Mouse (Mus musculus) midbrain, embryonic 16.5 days (tissue): ENCODE measurements at regions not wholly inside any gene's neighbourhood (a gene's known extent, or its start where the extent isn't known, plus 50 kb on each side); places are given as distances from the start of the nearest gene placed in this dataset.

Experiments used
- ATAC-seq: fragments of 200-750 bp; cut with Nextera tagmentation; 2 replicates; pipeline ENCODE4 v1.8.0; 2017; ENCODE audit warnings: moderate TSS enrichment
- H3K27ac ChIP-seq: fragments of 300-500 bp; sonication (generic); 2 replicates; pipeline ENCODE4 v1.5.1; 2014; ENCODE audit warnings: mild to moderate bottlenecking, low read length, mixed read lengths
- H3K27me3 ChIP-seq: fragments of 300-500 bp; sonication (generic); 2 replicates; pipeline ENCODE4 v1.6.1; 2014; ENCODE audit warnings: low read depth, low read length, mixed read lengths; ENCODE audit not compliant: control insufficient read depth, insufficient read depth
- H3K36me3 ChIP-seq: fragments of 300-500 bp; sonication (generic); 2 replicates; pipeline ENCODE4 v1.6.1; 2014; ENCODE audit warnings: mild to moderate bottlenecking, low read length, moderate library complexity, mixed read lengths; ENCODE audit not compliant: control insufficient read depth, insufficient read depth
- H3K4me1 ChIP-seq: fragments of 300-500 bp; sonication (generic); 2 replicates; pipeline ENCODE4 v1.6.1; 2014; ENCODE audit warnings: mild to moderate bottlenecking, low read length, mixed read lengths; ENCODE audit not compliant: control insufficient read depth, insufficient read depth
- H3K4me2 ChIP-seq: fragments of 300-500 bp; sonication (generic); 2 replicates; pipeline ENCODE4 v1.6.1; 2014; ENCODE audit warnings: mild to moderate bottlenecking, low read length, mixed read lengths
- H3K4me3 ChIP-seq: fragments of 300-500 bp; sonication (generic); 2 replicates; pipeline ENCODE4 v1.5.1; 2014; ENCODE audit warnings: low read depth, mild to moderate bottlenecking, low read length, moderate library complexity, mixed read lengths
- H3K9ac ChIP-seq: fragments of 300-500 bp; sonication (generic); 2 replicates; pipeline ENCODE4 v1.6.1; 2014; ENCODE audit warnings: low read depth, low read length, mixed read lengths
- H3K9me3 ChIP-seq: fragments of 300-500 bp; sonication (generic); replicated peaks from 2 replicates; pipeline ENCODE4 v1.6.1; 2014; ENCODE audit warnings: mild to moderate bottlenecking, low read length, mixed read lengths; ENCODE audit not compliant: control insufficient read depth, poor library complexity, severe bottlenecking
- WGBS: fragments of 180-500 bp; shearing (Covaris S2); extraction: QIAGEN DNeasy Blood & Tissue Kit; methylation state at CpG from one replicate; pipeline ENCODE4 v1.1.7; 2014; 5-methylcytosine and 5-hydroxymethylcytosine counted together

GRCm38 (mm10) chr12:79892871-79893270 lies 219.9 kb downstream of the Zfp36l1 start:
- H3K27ac ChIP-seq: no peak overlapping the region
- no peaks in the 10 kb centered on the region for H3K27me3 ChIP-seq
- no peaks in the 10 kb centered on the region for H3K36me3 ChIP-seq
- no peaks in the 10 kb centered on the region for H3K9me3 ChIP-seq
- H3K9ac ChIP-seq: no peak overlapping the region
- no peak overlapping the region for H3K4me2 ChIP-seq
- H3K4me3 ChIP-seq: no peak overlapping the region
- 93% methylated on average over 8 of the region's 8 CpGs for WGBS
- peaks cover 13% of the 10 kb centered on the region; the same call in 1 of the 2 replicates for H3K4me1 ChIP-seq
- no peak for ATAC-seq

- peaks cover 13% of the 10 kb centered on the region; the same call in 1 of the 2 replicates for H3K4me1 ChIP-seq
- H3K4me2 ChIP-seq: no peak overlapping the region
- H3K36me3 ChIP-seq: no peaks in the 10 kb centered on the region
- no peak overlapping the region for H3K27ac ChIP-seq
- no peaks in the 10 kb centered on the region for H3K9me3 ChIP-seq
- WGBS: 72% methylated on average over 4 of the region's 4 CpGs
- no peak for ATAC-seq
- H3K4me3 ChIP-seq: no peak overlapping the region
- H3K27me3 ChIP-seq: no peaks in the 10 kb centered on the region
- H3K9ac ChIP-seq: no peak overlapping the region
These were observed 220.9 kb downstream of the Zfp36l1 start for GRCm38 (mm10) chr12:79891942-79892341.

- Histone ChIP-seq H3K9me3 (no peaks in the 10 kb centered on the region), H3K9ac (no peak overlapping the region), H3K4me3 (no peak overlapping the region), H3K36me3 (no peaks in the 10 kb centered on the region), H3K27me3 (no peaks in the 10 kb centered on the region), H3K4me1 (peaks cover 9% of the 10 kb centered on the region; the same call in 1 of the 2 replicates), H3K4me2 (no peak overlapping the region), H3K27ac (no peak overlapping the region)
- ATAC-seq: no peak
- WGBS: 47% methylated on average over 4 of the region's 4 CpGs
These were observed 221.9 kb downstream of the Zfp36l1 start for GRCm38 (mm10) chr12:79890887-79891286.

- no peak overlapping the region for H3K4me3 ChIP-seq
- no peak overlapping the region for H3K9ac ChIP-seq
- no peak overlapping the region for H3K27ac ChIP-seq
- ATAC-seq: no peak
- 93% methylated on average over 7 of the region's 7 CpGs for WGBS
- H3K4me2 ChIP-seq: no peak overlapping the region
- H3K36me3 ChIP-seq: no peaks in the 10 kb centered on the region
- H3K4me1 ChIP-seq: peaks cover 7% of the 10 kb centered on the region; the same call in 1 of the 2 replicates
- no peaks in the 10 kb centered on the region for H3K27me3 ChIP-seq
- no peaks in the 10 kb centered on the region for H3K9me3 ChIP-seq
These were observed 222.5 kb downstream of the Zfp36l1 start for GRCm38 (mm10) chr12:79890291-79890690.

- peaks cover 2% of the 10 kb centered on the region; the same call in 1 of the 2 replicates for H3K4me1 ChIP-seq
- H3K27me3 ChIP-seq: no peaks in the 10 kb centered on the region
- no peak overlapping the region for H3K9ac ChIP-seq
- H3K4me2 ChIP-seq: no peak overlapping the region
- no peaks in the 10 kb centered on the region; the same call in 1 of the 2 replicates for H3K9me3 ChIP-seq
- no peak overlapping the region for H3K4me3 ChIP-seq
- H3K27ac ChIP-seq: no peak overlapping the region
- ATAC-seq: no peak
- no peaks in the 10 kb centered on the region for H3K36me3 ChIP-seq
- 85% methylated on average over 4 of the region's 4 CpGs for WGBS
These were observed 224.0 kb downstream of the Zfp36l1 start for GRCm38 (mm10) chr12:79888812-79889211.

- WGBS: 97% methylated on average over 4 of the region's 4 CpGs
- ATAC-seq: no peak
These were observed 224.7 kb downstream of the Zfp36l1 start for GRCm38 (mm10) chr12:79888086-79888485.

GRCm38 (mm10) chr12:79887225-79887886 lies 225.5 kb downstream of the Zfp36l1 start:
- H3K36me3 ChIP-seq: no peaks in the 10 kb centered on the region
- no peak overlapping the region for H3K9ac ChIP-seq
- no peaks in the 10 kb centered on the region for H3K27me3 ChIP-seq
- WGBS: 58% methylated on average over 12 of the region's 12 CpGs
- no peak overlapping the region for H3K4me2 ChIP-seq
- no peak overlapping the region for H3K27ac ChIP-seq
- peaks cover 2% of the 10 kb centered on the region; the same call in 1 of the 2 replicates for H3K4me1 ChIP-seq
- no peak overlapping the region for H3K4me3 ChIP-seq
- ATAC-seq: no peak
- no peaks in the 10 kb centered on the region; the same call in 1 of the 2 replicates for H3K9me3 ChIP-seq

More at GRCm38 (mm10) chr12:79888086-79888485, 224.7 kb downstream of the Zfp36l1 start:
- H3K36me3 ChIP-seq: no peaks in the 10 kb centered on the region
- no peak overlapping the region for H3K4me2 ChIP-seq
- H3K4me3 ChIP-seq: no peak overlapping the region
- no peak overlapping the region for H3K9ac ChIP-seq
- H3K27me3 ChIP-seq: no peaks in the 10 kb centered on the region
- H3K4me1 ChIP-seq: peaks cover 2% of the 10 kb centered on the region; the same call in 1 of the 2 replicates
- no peak overlapping the region for H3K27ac ChIP-seq
- H3K9me3 ChIP-seq: no peaks in the 10 kb centered on the region; the same call in 1 of the 2 replicates

GRCm38 (mm10) chr12:79886494-79886893 lies 226.3 kb downstream of the Zfp36l1 start:
- H3K27me3 ChIP-seq: no peaks in the 10 kb centered on the region
- H3K27ac ChIP-seq: no peak overlapping the region
- H3K9ac ChIP-seq: no peak overlapping the region
- H3K36me3 ChIP-seq: no peaks in the 10 kb centered on the region
- WGBS: 60% methylated on average over 3 of the region's 3 CpGs
- H3K4me2 ChIP-seq: no peak overlapping the region
- H3K9me3 ChIP-seq: no peaks in the 10 kb centered on the region; the same call in 1 of the 2 replicates
- H3K4me1 ChIP-seq: peaks cover 2% of the 10 kb centered on the region; the same call in 1 of the 2 replicates
- ATAC-seq: no peak
- H3K4me3 ChIP-seq: no peak overlapping the region

GRCm38 (mm10) chr12:79885286-79885685 lies 227.5 kb downstream of the Zfp36l1 start:
- no peak overlapping the region for H3K4me3 ChIP-seq
- no peaks in the 10 kb centered on the region for H3K27me3 ChIP-seq
- peaks cover 2% of the 10 kb centered on the region; the same call in 1 of the 2 replicates for H3K4me1 ChIP-seq
- H3K4me2 ChIP-seq: no peak overlapping the region
- no peaks in the 10 kb centered on the region for H3K36me3 ChIP-seq
- no peaks in the 10 kb centered on the region; the same call in 1 of the 2 replicates for H3K9me3 ChIP-seq
- 93% methylated on average over 2 of the region's 2 CpGs for WGBS
- no peak for ATAC-seq
- no peak overlapping the region for H3K27ac ChIP-seq
- no peak overlapping the region for H3K9ac ChIP-seq
